In the genomic region with DNA sequence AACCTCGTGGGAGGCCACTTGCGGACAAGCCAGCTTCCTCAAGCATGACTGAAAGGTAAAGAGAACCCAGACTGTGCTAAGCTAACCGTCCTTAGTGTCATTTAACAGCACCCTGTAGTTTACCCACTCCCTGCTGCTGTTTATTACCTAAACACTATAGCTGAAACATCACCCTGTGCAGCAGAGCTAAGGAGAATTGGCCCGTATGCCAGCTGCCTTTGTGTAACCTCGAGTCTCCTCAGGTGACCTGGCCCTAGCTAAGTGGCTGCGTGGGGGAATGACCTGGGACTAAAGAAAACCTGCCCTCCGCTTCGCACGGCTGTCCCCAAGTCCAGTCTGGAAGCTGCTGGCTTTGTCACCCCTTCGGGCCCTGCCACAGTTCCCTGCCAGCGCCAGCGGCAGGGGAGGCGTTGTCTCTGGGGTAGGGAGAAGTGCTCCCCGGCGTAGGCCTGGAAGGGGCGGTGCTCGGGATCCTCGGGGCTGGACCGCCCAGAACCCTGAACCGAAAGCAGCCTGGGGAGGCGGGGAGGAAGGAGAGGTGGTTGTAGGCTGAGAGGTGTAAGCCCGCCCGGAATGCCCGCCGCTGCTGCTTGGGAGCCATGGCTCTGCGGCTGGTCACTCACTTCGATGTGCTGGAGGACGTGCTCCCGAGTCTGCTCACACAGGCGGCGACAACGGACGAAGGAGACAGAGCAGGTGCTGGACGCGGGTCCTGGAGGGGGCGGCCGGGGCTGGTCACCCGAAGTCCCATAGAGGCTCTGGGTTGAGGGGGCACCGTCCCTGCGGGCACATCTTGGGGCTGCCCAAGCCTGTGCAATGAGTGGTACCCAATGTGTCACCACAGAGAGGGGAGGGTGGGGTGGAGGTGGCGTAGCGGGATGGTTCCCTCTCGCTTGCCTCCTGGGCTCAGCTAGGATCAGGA, we compare ENCODE assay signal across 8 mouse cellular contexts. TPM values are rescaled to one million over a fixed set of nuclear protein-coding genes. Genes with fewer than 3 reads are reported as not detected.
DNase-seq lines count a peak whose midpoint lies in the region; ATAC-seq and TF ChIP-seq lines count a peak whose summit lies in the region.

A gene (plus strand): TSS at position 492 of the 922 bp plus-strand sequence.

- H3K9ac ChIP-seq in heart, embryonic 15.5 days = peak within 1 kb of the TSS; percentile 54
- H3K9ac ChIP-seq in neural tube, embryonic 13.5 days = peak within 1 kb of the TSS; percentile 74
- H3K9ac ChIP-seq in stomach, postnatal 0 days (ENCODE audit: low read length) = peak within 1 kb of the TSS; percentile 61

- TF ChIP-seq POLR2A in brain, embryonic 14.5 days (IDR thresholded peaks at IDR 0.05; ENCODE audit: borderline replicate concordance, extremely low read depth, insufficient read depth, insufficient read length, poor library complexity, severe bottlenecking) = no peak

- peak within 1 kb of the TSS; percentile 96 for H3K4me2 ChIP-seq in heart, embryonic 15.5 days
- peak within 1 kb of the TSS; percentile 72 for H3K4me2 ChIP-seq in neural tube, embryonic 13.5 days
- peak within 1 kb of the TSS; percentile 81 for H3K4me2 ChIP-seq in stomach, postnatal 0 days (replicated peaks; ENCODE audit: low read depth)

- 6% methylated on average over 43 of the region's 43 CpGs for WGBS in heart, embryonic 15.5 days
- 2% methylated on average over 43 of the region's 43 CpGs for WGBS in neural tube, embryonic 13.5 days
- WGBS in stomach, postnatal 0 days = 5% methylated on average over 43 of the region's 43 CpGs

- peak; percentile 86 for DNase-seq in CD4-positive, CD25-positive, alpha-beta regulatory T cell, adult 2 months (ENCODE audit: low read depth, low spot score)
- DNase-seq in brain, embryonic 14.5 days (ENCODE audit: low read depth) = peak; percentile 72
- DNase-seq in fibroblast of lung, adult 2 months (ENCODE audit: low read depth) = peak; percentile 46
- DNase-seq in kidney, postnatal 14 days = peak; percentile 82
- peak; percentile 94 for DNase-seq in lung, adult 18-20 months
- DNase-seq in stomach, postnatal 0 days (ENCODE audit: low spot score) = peak; percentile 79

- 0 out of 2 replicates have a peak within 1 kb of the TSS, but pooled peaks have one; percentile 1 for H3K27ac ChIP-seq in heart, embryonic 15.5 days
- H3K27ac ChIP-seq in neural tube, embryonic 13.5 days (replicated peaks) = peak within 1 kb of the TSS; percentile 14; the same call in 1 of the 2 replicates
- 0 out of 2 replicates have a peak within 1 kb of the TSS, but pooled peaks have one; percentile 13 for H3K27ac ChIP-seq in stomach, postnatal 0 days (replicated peaks)

- H3K9me3 ChIP-seq in heart, embryonic 15.5 days (replicated peaks) = no peaks in the 10 kb centered on the region
- peaks cover 8% of the 10 kb centered on the region; the same call in 1 of the 2 replicates for H3K9me3 ChIP-seq in neural tube, embryonic 13.5 days
- no peaks in the 10 kb centered on the region for H3K9me3 ChIP-seq in stomach, postnatal 0 days (ENCODE audit: control insufficient read depth, low read length)

- H3K36me3 ChIP-seq in heart, embryonic 15.5 days = no peaks in the 10 kb centered on the region
- H3K36me3 ChIP-seq in neural tube, embryonic 13.5 days = no peaks in the 10 kb centered on the region
- H3K36me3 ChIP-seq in stomach, postnatal 0 days (ENCODE audit: control insufficient read depth, insufficient read depth, low read length) = no peaks in the 10 kb centered on the region

- H3K27me3 ChIP-seq in heart, embryonic 15.5 days = 0 out of 2 replicates have a peak, but pooled peaks cover 4% of the 10 kb centered on the region
- H3K27me3 ChIP-seq in neural tube, embryonic 13.5 days = no peaks in the 10 kb centered on the region
- H3K27me3 ChIP-seq in stomach, postnatal 0 days (ENCODE audit: control insufficient read depth, insufficient read depth, low read length) = no peaks in the 10 kb centered on the region

- TF ChIP-seq EP300 in stomach, postnatal 0 days (optimal IDR thresholded peaks at IDR 0.05) = no peak

- TF ChIP-seq CTCF in brain, embryonic 14.5 days (IDR thresholded peaks at IDR 0.05; ENCODE audit: borderline replicate concordance, extremely low read depth, insufficient read depth, insufficient read length) = no peak
- TF ChIP-seq CTCF in stomach, postnatal 0 days (IDR thresholded peaks at IDR 0.05; ENCODE audit: low read depth) = no peak

- peak; percentile 91 for ATAC-seq in heart, embryonic 15.5 days (replicated peaks; ENCODE audit: insufficient number of reproducible peaks, insufficient read depth, low FRiP score, low read depth)
- peak; percentile 91 for ATAC-seq in neural tube, embryonic 13.5 days (ENCODE audit: low read depth)
- peak; percentile 92 for ATAC-seq in stomach, postnatal 0 days (ENCODE audit: low FRiP score, low TSS enrichment)

- no peaks in the 10 kb centered on the region; the same call in 1 of the 2 replicates for H3K4me1 ChIP-seq in heart, embryonic 15.5 days (replicated peaks)
- H3K4me1 ChIP-seq in neural tube, embryonic 13.5 days (replicated peaks) = peaks cover 16% of the 10 kb centered on the region; the same call in 1 of the 2 replicates
- H3K4me1 ChIP-seq in stomach, postnatal 0 days (replicated peaks; ENCODE audit: control insufficient read depth, insufficient read depth) = no peaks in the 10 kb centered on the region

- H3K4me3 ChIP-seq in heart, embryonic 15.5 days = peak within 1 kb of the TSS; percentile 58
- H3K4me3 ChIP-seq in neural tube, embryonic 13.5 days = peak within 1 kb of the TSS; percentile 52
- H3K4me3 ChIP-seq in stomach, postnatal 0 days (ENCODE audit: low read depth, low read length) = peak within 1 kb of the TSS; percentile 59

RNA-seq across cellular contexts. Expression of the gene that starts here (rescaled TPM):
- 9.2 and 10.4 TPM in 2 replicates for polyA plus RNA-seq in brain, embryonic 14.5 days (2012; rRNA removed)
- 1.8 and 2.5 TPM in 2 replicates for polyA plus RNA-seq in heart, embryonic 15.5 days (2015; fragmentation: Nextera tagmentation; extraction: Ambion mirVana)
- 4.7 and 4.9 TPM in 2 replicates for polyA plus RNA-seq in neural tube, embryonic 13.5 days (2015; fragmentation: Nextera tagmentation; extraction: Ambion mirVana)
- polyA plus RNA-seq in stomach, postnatal 0 days (2015; fragmentation: Nextera tagmentation; extraction: Ambion mirVana) = 1.4 TPM in 2 replicates

Comparison
In these comparisons a context has a peak if more than half of its experiments do, and no peak if none do; other contexts are left out.
1. Peak in every context shown above with its lines: DNase-seq, ATAC-seq, H3K4me3 ChIP-seq and H3K27ac ChIP-seq.